Mouse (Mus musculus) intestine, postnatal 0 days (tissue): ENCODE data around the gene Bard1. TPM values are rescaled to one million over a fixed set of nuclear protein-coding genes. Genes with fewer than 3 reads are reported as not detected.
A peak's percentile ranks its signal among the peaks of the same experiment; 100 is the strongest.

Source experiments
- ATAC-seq: fragments of 200-750 bp; cut with Nextera tagmentation; 2 replicates; pipeline ENCODE4 v1.8.0; 2017; ENCODE audit warnings: mild to moderate bottlenecking, moderate TSS enrichment, moderate library complexity
- H3K27ac ChIP-seq: fragments of 300-500 bp; sonication (generic); 2 replicates; pipeline ENCODE4 v1.5.1; 2014; ENCODE audit warnings: mild to moderate bottlenecking, low read depth, low read length, moderate library complexity
- H3K27me3 ChIP-seq: fragments of 300-500 bp; sonication (generic); replicated peaks from 2 replicates; pipeline ENCODE4 v1.6.1; 2014; ENCODE audit warnings: low read length, mixed read lengths; ENCODE audit not compliant: control insufficient read depth, insufficient read depth
- H3K36me3 ChIP-seq: fragments of 300-500 bp; sonication (generic); 2 replicates; pipeline ENCODE4 v1.6.1; 2014; ENCODE audit warnings: mild to moderate bottlenecking, moderate library complexity; ENCODE audit not compliant: control insufficient read depth, insufficient read depth
- H3K4me1 ChIP-seq: fragments of 300-500 bp; sonication (generic); replicated peaks from 2 replicates; pipeline ENCODE4 v1.6.1; 2014; ENCODE audit warnings: antibody characterized with exemption, low read length, mixed read lengths; ENCODE audit not compliant: control insufficient read depth, insufficient read depth
- H3K4me2 ChIP-seq: fragments of 300-500 bp; sonication (generic); replicated peaks from 2 replicates; pipeline ENCODE4 v1.6.1; 2014; ENCODE audit warnings: low read depth, mild to moderate bottlenecking, moderate library complexity
- H3K4me3 ChIP-seq: fragments of 300-500 bp; sonication (generic); 2 replicates; pipeline ENCODE4 v1.5.1; 2014; ENCODE audit warnings: low read depth, low read length
- H3K9ac ChIP-seq: fragments of 300-500 bp; sonication (generic); 2 replicates; pipeline ENCODE4 v1.6.1; 2014; ENCODE audit warnings: mild to moderate bottlenecking, low read depth, low read length
- H3K9me3 ChIP-seq: fragments of 300-500 bp; sonication (generic); 2 replicates; pipeline ENCODE4 v1.6.1; 2016; ENCODE audit warnings: mixed run types; ENCODE audit not compliant: control insufficient read depth
- CTCF ChIP-seq: sonication (generic); IDR thresholded peaks from 2 replicates; pipeline ENCODE4 v1.5.1; 2016; ENCODE audit warnings: low read depth, mild to moderate bottlenecking, control low read depth, antibody characterized with exemption, moderate library complexity
- WGBS: fragments of 180-500 bp; shearing (Covaris S2); extraction: QIAGEN DNeasy Blood & Tissue Kit; methylation state at CpG from one replicate; pipeline ENCODE4 v1.1.7; 2014; 5-methylcytosine and 5-hydroxymethylcytosine counted together
- polyA plus RNA-seq: library from polyadenylated mRNA; unstranded; fragments of >200 nt; fragmentation: Nextera tagmentation; extraction: Ambion mirVana; gene quantifications from 2 replicates; pipeline ENCODE4 v1.2.1, GENCODE M21; 2015

The Bard1 gene
- polyA plus RNA-seq, 1 experiment from 2014 or later: 0.51 TPM

GRCm38 (mm10) chr1:71106127-71106526 lies 3.2 kb upstream of the Bard1 start:
- no peaks in the 10 kb centered on the region for H3K27me3 ChIP-seq
- no peak for ATAC-seq
- no peak overlapping the region for H3K4me3 ChIP-seq
- H3K36me3 ChIP-seq: no peaks in the 10 kb centered on the region
- H3K4me1 ChIP-seq: no peaks in the 10 kb centered on the region
- no peak for TF ChIP-seq CTCF
- no peak overlapping the region for H3K9ac ChIP-seq
- no peak overlapping the region for H3K4me2 ChIP-seq
- WGBS: 92% methylated on average over 6 of the region's 6 CpGs
- no peaks in the 10 kb centered on the region for H3K9me3 ChIP-seq
- H3K27ac ChIP-seq: no peak overlapping the region

- H3K27me3 ChIP-seq: no peaks in the 10 kb centered on the region
- ATAC-seq: no peak
- WGBS: 88% methylated on average over 8 of the region's 8 CpGs
- TF ChIP-seq CTCF: no peak
- no peak overlapping the region for H3K9ac ChIP-seq
- no peaks in the 10 kb centered on the region for H3K36me3 ChIP-seq
- H3K4me3 ChIP-seq: no peak overlapping the region
- no peak overlapping the region for H3K4me2 ChIP-seq
- H3K27ac ChIP-seq: no peak overlapping the region
- H3K9me3 ChIP-seq: no peaks in the 10 kb centered on the region
- H3K4me1 ChIP-seq: no peaks in the 10 kb centered on the region
Measured at GRCm38 (mm10) chr1:71105724-71106123, 2.8 kb upstream of the Bard1 start.

GRCm38 (mm10) chr1:71103174-71103864 lies 373 bp upstream of the Bard1 start:
- WGBS: 15% methylated on average over 18 of the region's 18 CpGs
- peak overlapping the region; percentile 35; the same call in 1 of the 2 replicates for H3K27ac ChIP-seq
- peak overlapping the region; percentile 45; the same call in 1 of the 2 replicates for H3K9ac ChIP-seq
- no peak for TF ChIP-seq CTCF
- H3K4me1 ChIP-seq: peaks cover 4% of the 10 kb centered on the region; the same call in 1 of the 2 replicates
- H3K27me3 ChIP-seq: no peaks in the 10 kb centered on the region
- no peaks in the 10 kb centered on the region for H3K9me3 ChIP-seq
- H3K4me2 ChIP-seq: peak overlapping the region; percentile 78
- ATAC-seq: no peak
- H3K36me3 ChIP-seq: no peaks in the 10 kb centered on the region
- H3K4me3 ChIP-seq: peak overlapping the region; percentile 81

GRCm38 (mm10) chr1:71101369-71101970 lies 1.5 kb downstream of the Bard1 start:
- no peak overlapping the region for H3K9ac ChIP-seq
- peak overlapping the region; percentile 78 for H3K4me2 ChIP-seq
- no peak for TF ChIP-seq CTCF
- no peaks in the 10 kb centered on the region for H3K27me3 ChIP-seq
- H3K9me3 ChIP-seq: no peaks in the 10 kb centered on the region
- no peak overlapping the region for H3K27ac ChIP-seq
- peaks cover 4% of the 10 kb centered on the region; the same call in 1 of the 2 replicates for H3K4me1 ChIP-seq
- no peaks in the 10 kb centered on the region for H3K36me3 ChIP-seq
- no peak for ATAC-seq
- WGBS: 54% methylated on average over 11 of the region's 11 CpGs
- H3K4me3 ChIP-seq: no peak overlapping the region; the same call in 1 of the 2 replicates

GRCm38 (mm10) chr1:71100591-71101368 lies 2.2 kb downstream of the Bard1 start:
- ATAC-seq: no peak
- WGBS: 63% methylated on average over 5 of the region's 5 CpGs
- Histone ChIP-seq H3K4me1 (peaks cover 4% of the 10 kb centered on the region; the same call in 1 of the 2 replicates), H3K9me3 (no peaks in the 10 kb centered on the region), H3K36me3 (no peaks in the 10 kb centered on the region), H3K4me2 (no peak overlapping the region), H3K9ac (no peak overlapping the region), H3K27ac (no peak overlapping the region), H3K27me3 (no peaks in the 10 kb centered on the region), H3K4me3 (no peak overlapping the region)
- TF ChIP-seq CTCF: no peak

- no peak overlapping the region for H3K27ac ChIP-seq
- ATAC-seq: no peak
- H3K27me3 ChIP-seq: no peaks in the 10 kb centered on the region
- peaks cover 4% of the 10 kb centered on the region; the same call in 1 of the 2 replicates for H3K4me1 ChIP-seq
- no peaks in the 10 kb centered on the region for H3K36me3 ChIP-seq
- no peak overlapping the region for H3K9ac ChIP-seq
- no peaks in the 10 kb centered on the region for H3K9me3 ChIP-seq
- no peak for TF ChIP-seq CTCF
- no peak overlapping the region for H3K4me3 ChIP-seq
- 0 out of 2 replicates have a peak overlapping the region, but pooled peaks have one; percentile 9 for H3K4me2 ChIP-seq
- WGBS: 31% methylated on average over 3 of the region's 3 CpGs
Measured at GRCm38 (mm10) chr1:71099945-71100515, 2.9 kb downstream of the Bard1 start.
